Mouse (Mus musculus) stomach, embryonic 14.5 days (tissue): ENCODE measurements around the gene Micu1. TPM values are rescaled to one million over a fixed set of nuclear protein-coding genes. Genes with fewer than 3 reads are reported as not detected.

Experiments
- ATAC-seq: fragments of 200-750 bp; cut with Nextera tagmentation; 2 replicates; pipeline ENCODE4 v1.8.0; 2017; ENCODE audit warnings: low read depth, moderate TSS enrichment; ENCODE audit not compliant: insufficient number of reproducible peaks, insufficient read depth, low FRiP score
- H3K27ac ChIP-seq: fragments of 300-500 bp; sonication (generic); 2 replicates; pipeline ENCODE4 v1.5.1; 2014; ENCODE audit warnings: mild to moderate bottlenecking, low read length, moderate library complexity, mixed read lengths
- H3K27me3 ChIP-seq: fragments of 300-500 bp; sonication (generic); 2 replicates; pipeline ENCODE4 v1.6.1; 2014; ENCODE audit warnings: low read length, control low read depth, mixed read lengths; ENCODE audit not compliant: control insufficient read depth, insufficient read depth
- H3K36me3 ChIP-seq: fragments of 300-500 bp; sonication (generic); 2 replicates; pipeline ENCODE4 v1.6.1; 2014; ENCODE audit warnings: mild to moderate bottlenecking, control low read depth, low read length, moderate library complexity, mixed read lengths; ENCODE audit not compliant: control insufficient read depth, insufficient read depth
- H3K4me1 ChIP-seq: fragments of 300-500 bp; sonication (generic); 2 replicates; pipeline ENCODE4 v1.6.1; 2014; ENCODE audit warnings: low read length, control low read depth, mixed read lengths; ENCODE audit not compliant: control insufficient read depth, insufficient read depth
- H3K4me2 ChIP-seq: fragments of 300-500 bp; sonication (generic); replicated peaks from 2 replicates; pipeline ENCODE4 v1.6.1; 2014; ENCODE audit warnings: low read depth, low read length, control low read depth
- H3K4me3 ChIP-seq: fragments of 300-500 bp; sonication (generic); 2 replicates; pipeline ENCODE4 v1.5.1; 2014; ENCODE audit warnings: low read depth, low read length, control low read depth
- H3K9ac ChIP-seq: fragments of 300-500 bp; sonication (generic); replicated peaks from 2 replicates; pipeline ENCODE4 v1.6.1; 2014; ENCODE audit warnings: low read depth, mild to moderate bottlenecking, control low read depth, low read length, moderate library complexity, mixed read lengths
- H3K9me3 ChIP-seq: fragments of 300-500 bp; sonication (generic); 2 replicates; pipeline ENCODE4 v1.6.1; 2016; ENCODE audit warnings: low read depth, low read length, control low read depth; ENCODE audit not compliant: control insufficient read depth
- WGBS: fragments of 180-500 bp; shearing (Covaris S2); extraction: QIAGEN DNeasy Blood & Tissue Kit; methylation state at CpG from one replicate; pipeline ENCODE4 v1.1.7; 2014; 5-methylcytosine and 5-hydroxymethylcytosine counted together
- polyA plus RNA-seq: library from polyadenylated mRNA; unstranded; fragments of >200 nt; fragmentation: Nextera tagmentation; extraction: Ambion mirVana; gene quantifications from 2 replicates; pipeline ENCODE4 v1.2.1, GENCODE M21; 2014

Gene Micu1
- polyA plus RNA-seq, 1 experiment from 2014 or later = 73.6 TPM

GRCm38 (mm10) chr10:59753538-59754069, 51.3 kb downstream of the Micu1 start:
- Histone ChIP-seq H3K9ac (no peak overlapping the region), H3K4me2 (no peak overlapping the region), H3K9me3 (no peaks in the 10 kb centered on the region), H3K4me3 (no peak overlapping the region), H3K27me3 (no peaks in the 10 kb centered on the region), H3K4me1 (no peaks in the 10 kb centered on the region), H3K27ac (no peak overlapping the region), H3K36me3 (0 out of 2 replicates have a peak, but pooled peaks cover 7% of the 10 kb centered on the region)
- no peak for ATAC-seq
- WGBS = 74% methylated on average over 9 of the region's 9 CpGs

- Histone ChIP-seq H3K4me2 (no peak overlapping the region), H3K9me3 (no peaks in the 10 kb centered on the region), H3K9ac (no peak overlapping the region), H3K4me1 (no peaks in the 10 kb centered on the region), H3K36me3 (0 out of 2 replicates have a peak, but pooled peaks cover 7% of the 10 kb centered on the region), H3K4me3 (no peak overlapping the region), H3K27ac (no peak overlapping the region), H3K27me3 (no peaks in the 10 kb centered on the region)
- WGBS = 90% methylated on average over 1 of the region's 1 CpGs
- no peak for ATAC-seq
Observed at GRCm38 (mm10) chr10:59754104-59754503, 51.8 kb downstream of the Micu1 start.

GRCm38 (mm10) chr10:59754901-59755300, 52.6 kb downstream of the Micu1 start:
- ATAC-seq = no peak
- no peaks in the 10 kb centered on the region for H3K27me3 ChIP-seq
- WGBS = 89% methylated on average over 1 of the region's 1 CpGs
- no peaks in the 10 kb centered on the region for H3K9me3 ChIP-seq
- H3K27ac ChIP-seq = no peak overlapping the region
- H3K4me2 ChIP-seq = no peak overlapping the region
- no peak overlapping the region for H3K9ac ChIP-seq
- no peak overlapping the region for H3K4me3 ChIP-seq
- no peaks in the 10 kb centered on the region for H3K4me1 ChIP-seq
- H3K36me3 ChIP-seq = 0 out of 2 replicates have a peak, but pooled peaks cover 7% of the 10 kb centered on the region

GRCm38 (mm10) chr10:59755681-59756080, 53.4 kb downstream of the Micu1 start:
- no peaks in the 10 kb centered on the region for H3K4me1 ChIP-seq
- H3K9me3 ChIP-seq = no peaks in the 10 kb centered on the region
- 0 out of 2 replicates have a peak, but pooled peaks cover 7% of the 10 kb centered on the region for H3K36me3 ChIP-seq
- no peak overlapping the region for H3K4me2 ChIP-seq
- no peak overlapping the region for H3K27ac ChIP-seq
- 92% methylated on average over 11 of the region's 11 CpGs for WGBS
- H3K27me3 ChIP-seq = no peaks in the 10 kb centered on the region
- no peak overlapping the region for H3K4me3 ChIP-seq
- H3K9ac ChIP-seq = no peak overlapping the region
- ATAC-seq = no peak

GRCm38 (mm10) chr10:59756090-59756489, 53.8 kb downstream of the Micu1 start:
- Histone ChIP-seq H3K36me3 (0 out of 2 replicates have a peak, but pooled peaks cover 7% of the 10 kb centered on the region), H3K9me3 (no peaks in the 10 kb centered on the region), H3K4me1 (no peaks in the 10 kb centered on the region), H3K9ac (no peak overlapping the region), H3K4me3 (no peak overlapping the region), H3K4me2 (no peak overlapping the region), H3K27me3 (no peaks in the 10 kb centered on the region), H3K27ac (no peak overlapping the region)
- ATAC-seq = no peak
- WGBS = 81% methylated on average over 12 of the region's 12 CpGs

- ATAC-seq = no peak
- no peak overlapping the region for H3K4me2 ChIP-seq
Observed at GRCm38 (mm10) chr10:59756570-59756969, 54.3 kb downstream of the Micu1 start.

GRCm38 (mm10) chr10:59764781-59765180, 62.5 kb downstream of the Micu1 start:
- no peak for ATAC-seq
- H3K9ac ChIP-seq = no peak overlapping the region
- WGBS = 90% methylated on average over 6 of the region's 6 CpGs
- H3K27ac ChIP-seq = no peak overlapping the region
- H3K27me3 ChIP-seq = no peaks in the 10 kb centered on the region
- H3K36me3 ChIP-seq = no peaks in the 10 kb centered on the region; the same call in 1 of the 2 replicates
- H3K4me1 ChIP-seq = no peaks in the 10 kb centered on the region
- no peaks in the 10 kb centered on the region for H3K9me3 ChIP-seq
- no peak overlapping the region for H3K4me3 ChIP-seq
- no peak overlapping the region for H3K4me2 ChIP-seq

More at GRCm38 (mm10) chr10:59756570-59756969, 54.3 kb downstream of the Micu1 start:
- H3K9ac ChIP-seq = no peak overlapping the region
- H3K27ac ChIP-seq = no peak overlapping the region
- H3K36me3 ChIP-seq = 0 out of 2 replicates have a peak, but pooled peaks cover 7% of the 10 kb centered on the region
- no peaks in the 10 kb centered on the region for H3K27me3 ChIP-seq
- no peaks in the 10 kb centered on the region for H3K4me1 ChIP-seq
- WGBS = 64% methylated on average over 8 of the region's 8 CpGs
- no peak overlapping the region for H3K4me3 ChIP-seq
- H3K9me3 ChIP-seq = no peaks in the 10 kb centered on the region

- 67% methylated on average over 13 of the region's 13 CpGs for WGBS
- no peak overlapping the region for H3K27ac ChIP-seq
- no peak for ATAC-seq
Observed at GRCm38 (mm10) chr10:59768369-59769079, 66.2 kb downstream of the Micu1 start.

More at GRCm38 (mm10) chr10:59768369-59769079, 66.2 kb downstream of the Micu1 start:
- no peaks in the 10 kb centered on the region for H3K4me1 ChIP-seq
- H3K36me3 ChIP-seq = no peaks in the 10 kb centered on the region; the same call in none of the 2 replicates
- no peak overlapping the region for H3K4me3 ChIP-seq
- no peak overlapping the region for H3K4me2 ChIP-seq
- H3K9ac ChIP-seq = no peak overlapping the region
- no peaks in the 10 kb centered on the region for H3K9me3 ChIP-seq
- H3K27me3 ChIP-seq = no peaks in the 10 kb centered on the region
